Mouse (Mus musculus) stomach, postnatal 0 days (tissue): ENCODE data around the gene Ugt3a1.

Experiments used
- CTCF ChIP-seq: IDR thresholded peaks from 2 replicates; pipeline ENCODE4 v1.5.1; 2016; ENCODE audit warnings: antibody characterized with exemption, low read depth, mild to moderate bottlenecking, moderate library complexity
- EP300 ChIP-seq: optimal IDR thresholded peaks from 2 replicates; pipeline ENCODE3; 2016; ENCODE audit warnings: antibody characterized with exemption

- TF ChIP-seq CTCF, result no peak
- no peak for TF ChIP-seq EP300
These were observed 2.3 kb downstream of the Ugt3a1 start for GRCm38 (mm10) chr15:9279026-9279425.
